Mouse (Mus musculus): ENCODE results near the gene Dusp12. TPM values are rescaled to one million over a fixed set of nuclear protein-coding genes. Genes with fewer than 3 reads are reported as not detected.

The Dusp12 gene
- polyA plus RNA-seq, 1 experiment from 2014 or later, result 32.8 TPM

- Histone ChIP-seq H3K27me3 (ENCODE audit: insufficient read depth, low read length) (no peaks in the 10 kb centered on the region), H3K9me3 (replicated peaks; ENCODE audit: low read length) (no peaks in the 10 kb centered on the region), H3K4me1 (replicated peaks; ENCODE audit: insufficient read depth, low read length) (no peaks in the 10 kb centered on the region), H3K4me2 (ENCODE audit: low read length) (no peak overlapping the region), H3K27ac (no peak overlapping the region), H3K9ac (ENCODE audit: low read depth, low read length) (no peak overlapping the region), H3K36me3 (ENCODE audit: insufficient read depth, low read length) (no peaks in the 10 kb centered on the region), H3K4me3 (replicated peaks; ENCODE audit: low read depth, low read length) (no peak overlapping the region)
- DNase-seq (ENCODE audit: low spot score) (no peak), ATAC-seq (replicated peaks; ENCODE audit: low FRiP score, low read depth) (no peak)
- no peak for TF ChIP-seq CTCF (IDR thresholded peaks at IDR 0.05; ENCODE audit: low read depth)
- WGBS, result 74% methylated on average over 2 of the region's 2 CpGs
These were observed 43.1 kb upstream of the Dusp12 start for GRCm38 (mm10) chr1:170928467-170928866.

DNA sequence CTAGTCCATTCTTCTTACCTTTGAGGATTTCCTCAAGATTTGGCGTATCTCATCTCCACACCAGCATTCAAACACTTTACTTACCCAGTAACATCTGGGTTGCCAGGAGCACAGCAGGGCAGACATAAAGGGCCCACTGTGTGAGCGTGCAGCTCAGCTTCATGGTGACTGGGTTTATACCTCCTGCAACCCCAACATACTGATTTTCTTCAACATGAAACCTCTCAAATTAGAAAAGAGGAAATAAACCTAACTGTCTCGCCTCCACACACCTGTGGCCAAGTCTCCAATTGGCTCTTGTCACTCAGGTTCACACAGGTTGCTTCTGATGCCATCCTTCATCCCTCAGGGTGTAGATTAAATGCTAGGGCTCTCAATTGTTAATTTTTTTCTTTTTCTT lies 42.0 kb upstream of the Dusp12 start, which contains the start of gene Fcrla:
Gene Fcrla, minus strand, starts transcription at position 206 of the 400 bp plus-strand sequence.
- no peaks in the 10 kb centered on the region for H3K4me1 ChIP-seq (replicated peaks; ENCODE audit: insufficient read depth, low read length)
- H3K9me3 ChIP-seq (replicated peaks; ENCODE audit: low read length), result no peaks in the 10 kb centered on the region
- H3K4me2 ChIP-seq (ENCODE audit: low read length), result no peak within 1 kb of the TSS
- no peak within 1 kb of the TSS for H3K27ac ChIP-seq
- no peak for TF ChIP-seq CTCF (IDR thresholded peaks at IDR 0.05; ENCODE audit: low read depth)
- DNase-seq (ENCODE audit: low spot score) (no peak), ATAC-seq (replicated peaks; ENCODE audit: low FRiP score, low read depth) (no peak)
- H3K27me3 ChIP-seq (ENCODE audit: insufficient read depth, low read length), result no peaks in the 10 kb centered on the region
- no peaks in the 10 kb centered on the region for H3K36me3 ChIP-seq (ENCODE audit: insufficient read depth, low read length)
- H3K4me3 ChIP-seq (replicated peaks; ENCODE audit: low read depth, low read length), result no peak within 1 kb of the TSS
- no peak within 1 kb of the TSS for H3K9ac ChIP-seq (ENCODE audit: low read depth, low read length)
- WGBS, result 83% methylated on average over 3 of the region's 3 CpGs

DNA sequence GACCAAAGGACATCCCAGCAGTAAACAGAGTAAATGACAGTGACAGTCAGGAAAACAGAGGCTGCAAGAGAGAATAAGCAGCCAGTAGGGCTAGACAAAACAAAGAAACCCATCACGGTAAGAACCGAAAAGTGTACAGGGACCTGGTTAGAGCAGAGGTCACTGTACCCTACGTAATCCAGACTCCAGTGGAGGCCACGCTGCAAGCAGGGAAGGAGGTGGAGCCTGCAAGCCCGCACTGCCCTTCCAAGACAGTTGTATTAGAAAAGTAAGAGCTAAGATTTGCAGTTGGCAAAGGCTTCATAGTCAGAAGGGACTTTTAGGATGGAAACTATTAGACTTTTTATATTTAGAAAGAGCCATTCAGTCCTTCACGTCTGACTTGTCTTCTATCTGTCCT lies 41.6 kb upstream of the Dusp12 start:
- H3K9ac ChIP-seq (ENCODE audit: low read depth, low read length), result no peak overlapping the region
- H3K27ac ChIP-seq, result no peak overlapping the region
- TF ChIP-seq CTCF (IDR thresholded peaks at IDR 0.05; ENCODE audit: low read depth), result no peak
- no peak overlapping the region for H3K4me2 ChIP-seq (ENCODE audit: low read length)
- H3K36me3 ChIP-seq (ENCODE audit: insufficient read depth, low read length), result no peaks in the 10 kb centered on the region
- no peak for ATAC-seq (replicated peaks; ENCODE audit: low FRiP score, low read depth)
- H3K4me1 ChIP-seq (replicated peaks; ENCODE audit: insufficient read depth, low read length), result no peaks in the 10 kb centered on the region
- no peaks in the 10 kb centered on the region for H3K9me3 ChIP-seq (replicated peaks; ENCODE audit: low read length)
- H3K27me3 ChIP-seq (ENCODE audit: insufficient read depth, low read length), result no peaks in the 10 kb centered on the region
- DNase-seq (ENCODE audit: low spot score), result no peak
- no peak overlapping the region for H3K4me3 ChIP-seq (replicated peaks; ENCODE audit: low read depth, low read length)
- 53% methylated on average over 6 of the region's 6 CpGs for WGBS

GRCm38 (mm10) chr1:170924485-170924884 lies 39.1 kb upstream of the Dusp12 start:
- Histone ChIP-seq H3K27ac (no peak overlapping the region), H3K4me2 (ENCODE audit: low read length) (no peak overlapping the region), H3K9ac (ENCODE audit: low read depth, low read length) (no peak overlapping the region), H3K9me3 (replicated peaks; ENCODE audit: low read length) (no peaks in the 10 kb centered on the region), H3K36me3 (ENCODE audit: insufficient read depth, low read length) (no peaks in the 10 kb centered on the region), H3K4me3 (replicated peaks; ENCODE audit: low read depth, low read length) (no peak overlapping the region), H3K27me3 (ENCODE audit: insufficient read depth, low read length) (no peaks in the 10 kb centered on the region), H3K4me1 (replicated peaks; ENCODE audit: insufficient read depth, low read length) (no peaks in the 10 kb centered on the region)
- WGBS, result 72% methylated on average over 6 of the region's 6 CpGs
- peak; percentile 16 for DNase-seq (ENCODE audit: low spot score)
- no peak for TF ChIP-seq CTCF (IDR thresholded peaks at IDR 0.05; ENCODE audit: low read depth)
- no peak for ATAC-seq (replicated peaks; ENCODE audit: low FRiP score, low read depth)

DNA sequence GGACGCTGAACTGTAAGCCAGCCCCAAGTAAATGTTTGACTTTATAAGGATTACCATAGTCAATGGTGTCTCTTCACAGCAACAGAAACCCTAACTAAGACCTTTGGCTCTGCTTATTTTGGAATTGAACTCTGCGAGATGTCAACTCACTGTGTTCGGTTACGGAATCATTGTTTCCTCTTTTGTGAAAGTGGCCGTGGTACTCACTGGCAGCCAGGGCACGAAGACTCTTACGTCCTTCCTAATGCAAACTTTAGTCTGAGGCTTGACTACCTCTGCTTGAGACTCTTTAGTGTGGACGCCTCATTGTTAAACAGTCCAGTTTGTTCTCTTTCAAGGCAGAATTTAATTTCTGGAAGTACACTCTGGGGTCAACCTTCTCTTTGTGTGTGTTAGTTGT lies 34.0 kb upstream of the Dusp12 start:
- DNase-seq (ENCODE audit: low spot score) (no peak), ATAC-seq (replicated peaks; ENCODE audit: low FRiP score, low read depth) (no peak)
- Histone ChIP-seq H3K27ac (no peak overlapping the region), H3K36me3 (ENCODE audit: insufficient read depth, low read length) (no peaks in the 10 kb centered on the region), H3K4me3 (replicated peaks; ENCODE audit: low read depth, low read length) (no peak overlapping the region), H3K9me3 (replicated peaks; ENCODE audit: low read length) (no peaks in the 10 kb centered on the region), H3K4me2 (ENCODE audit: low read length) (no peak overlapping the region), H3K4me1 (replicated peaks; ENCODE audit: insufficient read depth, low read length) (no peaks in the 10 kb centered on the region), H3K27me3 (ENCODE audit: insufficient read depth, low read length) (no peaks in the 10 kb centered on the region), H3K9ac (ENCODE audit: low read depth, low read length) (no peak overlapping the region)
- WGBS, result 90% methylated on average over 8 of the region's 8 CpGs
- no peak for TF ChIP-seq CTCF (IDR thresholded peaks at IDR 0.05; ENCODE audit: low read depth)

DNA sequence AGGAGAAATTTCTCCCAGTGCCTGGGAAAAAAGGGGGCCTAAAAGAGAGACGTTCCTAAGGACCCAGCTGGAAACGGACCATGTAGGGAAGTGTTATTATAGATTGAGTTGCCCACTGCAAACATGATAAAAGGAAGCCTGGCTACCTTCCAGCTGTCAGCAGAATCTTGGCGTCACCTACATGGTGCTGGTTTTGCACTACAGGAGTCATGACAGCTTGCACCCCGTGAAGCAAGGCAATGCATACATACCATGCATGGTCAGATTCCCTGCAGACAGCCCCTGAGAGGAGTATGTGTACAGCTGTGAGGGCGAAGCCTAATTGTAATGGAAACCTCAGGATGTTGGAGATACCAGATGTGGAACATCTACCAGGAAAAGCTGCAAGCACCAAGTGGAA lies 30.3 kb upstream of the Dusp12 start:
- Histone ChIP-seq H3K4me3 (replicated peaks; ENCODE audit: low read depth, low read length) (no peak overlapping the region), H3K4me2 (ENCODE audit: low read length) (no peak overlapping the region), H3K4me1 (replicated peaks; ENCODE audit: insufficient read depth, low read length) (no peaks in the 10 kb centered on the region), H3K9ac (ENCODE audit: low read depth, low read length) (no peak overlapping the region), H3K36me3 (ENCODE audit: insufficient read depth, low read length) (no peaks in the 10 kb centered on the region), H3K9me3 (replicated peaks; ENCODE audit: low read length) (no peaks in the 10 kb centered on the region), H3K27me3 (ENCODE audit: insufficient read depth, low read length) (no peaks in the 10 kb centered on the region), H3K27ac (no peak overlapping the region)
- no peak for ATAC-seq (replicated peaks; ENCODE audit: low FRiP score, low read depth)
- no peak for DNase-seq (ENCODE audit: low spot score)
- WGBS, result 70% methylated on average over 5 of the region's 5 CpGs
- no peak for TF ChIP-seq CTCF (IDR thresholded peaks at IDR 0.05; ENCODE audit: low read depth)
